Mouse (Mus musculus) left cerebral cortex, adult 18-20 months (tissue): ENCODE results near the gene Mpp6. TPM values are rescaled to one million over a fixed set of nuclear protein-coding genes. Genes with fewer than 3 reads are reported as not detected.

ENCODE experiments used
- DNase-seq, 2 experiments: peaks; one replicate each; pipeline ENCODE4 v3.0.0; 2021 to 2022; ENCODE audit warnings: low spot score in 2 of 2, mixed read lengths in 1 of 2
- total RNA-seq, 2 experiments: library from RNA; stranded (reverse); gene quantifications; 2 replicates each; pipeline ENCODE4 v1.2.3; 2021

Mpp6 gene
- total RNA-seq, 2 experiments from 2014 or later, result 83.2 to 85.1 TPM

- DNase-seq, result no peak
Measured at GRCm38 (mm10) chr6:50222986-50223385, 112.9 kb downstream of the Mpp6 start.

GRCm38 (mm10) chr6:50223606-50224005 is 113.6 kb downstream of the Mpp6 start:
- no peak for DNase-seq

- DNase-seq, result no peak
Measured at GRCm38 (mm10) chr6:50225232-50225631, 115.2 kb downstream of the Mpp6 start.

DNA sequence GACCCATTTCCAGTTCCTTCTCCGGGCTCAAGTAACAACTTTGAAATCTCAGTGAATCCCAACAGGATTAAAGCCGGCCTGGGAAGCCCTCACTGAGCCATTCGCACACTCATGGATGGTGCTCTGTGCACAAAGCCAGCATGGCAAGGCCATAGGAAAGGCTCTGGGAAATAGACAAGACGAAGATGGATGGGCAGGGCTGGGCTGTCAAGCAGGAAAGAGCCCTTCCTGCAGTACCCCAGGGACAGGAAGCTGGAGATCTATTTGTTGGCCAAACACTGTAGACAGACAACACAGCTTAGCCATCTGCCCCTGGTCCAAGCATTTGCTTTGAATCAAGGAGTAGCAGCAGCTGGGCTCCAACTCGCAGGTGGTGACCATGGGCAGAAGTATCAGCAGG is 118.1 kb downstream of the Mpp6 start:
- no peak for DNase-seq

DNA sequence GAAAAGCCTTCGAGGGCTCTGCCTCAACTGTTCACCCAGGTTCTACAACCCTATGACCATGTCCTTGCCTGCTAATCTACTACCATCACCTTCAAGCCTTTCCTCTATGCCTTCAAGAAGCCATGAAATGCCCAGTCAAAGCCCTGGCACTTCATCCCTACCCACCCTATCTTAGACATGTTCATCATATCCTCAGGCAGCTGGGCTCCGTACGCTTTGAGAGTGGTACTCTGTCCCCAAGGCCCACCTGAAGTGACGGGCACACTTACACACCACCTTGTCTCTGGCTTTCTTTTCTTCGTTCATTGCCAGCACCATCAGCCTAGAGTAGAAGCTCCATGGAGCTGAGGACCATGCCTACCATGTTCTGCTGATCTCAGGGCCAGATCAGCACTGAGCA is 121.2 kb downstream of the Mpp6 start:
- DNase-seq, result no peak

DNA sequence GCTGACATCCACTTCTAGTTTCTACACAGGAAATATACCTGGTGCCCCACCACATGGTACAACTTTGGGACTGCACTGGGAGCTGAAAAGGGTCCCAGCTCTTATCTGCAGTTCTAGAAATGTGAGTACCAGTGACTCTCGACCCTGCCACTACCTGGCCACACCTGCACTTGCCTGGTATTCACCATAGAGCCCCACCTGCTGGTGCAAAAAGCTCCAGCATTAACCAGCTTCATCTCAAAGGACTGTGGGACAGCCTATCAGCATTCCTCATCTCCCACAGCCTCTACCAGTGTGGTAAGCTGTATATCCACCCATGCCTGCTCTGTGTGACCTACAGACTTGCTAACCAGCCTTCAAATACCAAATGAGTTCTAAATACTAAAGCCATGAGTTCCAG is 122.9 kb downstream of the Mpp6 start:
- DNase-seq, result no peak

GRCm38 (mm10) chr6:50237963-50238362 is 127.9 kb downstream of the Mpp6 start:
- no peak for DNase-seq

DNA sequence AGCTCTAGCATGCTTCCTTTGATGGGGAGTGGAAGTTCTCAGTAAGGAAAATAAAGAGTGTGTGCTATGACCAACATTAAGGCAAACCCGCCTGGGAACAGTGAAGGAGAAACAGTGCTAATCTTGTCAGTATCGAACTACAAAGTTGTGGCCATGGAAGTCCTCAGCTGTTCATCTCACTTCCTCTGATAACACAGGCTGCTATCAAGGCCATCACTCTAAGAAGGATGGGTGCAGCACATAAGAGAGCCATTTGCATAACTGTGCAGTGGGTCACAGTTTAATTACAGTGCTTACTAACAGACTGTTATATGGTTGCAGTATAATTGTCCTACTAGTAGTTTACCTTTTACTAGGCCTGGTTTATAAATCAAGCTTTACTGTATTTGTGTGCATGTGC is 129.9 kb downstream of the Mpp6 start:
- no peak for DNase-seq

DNA sequence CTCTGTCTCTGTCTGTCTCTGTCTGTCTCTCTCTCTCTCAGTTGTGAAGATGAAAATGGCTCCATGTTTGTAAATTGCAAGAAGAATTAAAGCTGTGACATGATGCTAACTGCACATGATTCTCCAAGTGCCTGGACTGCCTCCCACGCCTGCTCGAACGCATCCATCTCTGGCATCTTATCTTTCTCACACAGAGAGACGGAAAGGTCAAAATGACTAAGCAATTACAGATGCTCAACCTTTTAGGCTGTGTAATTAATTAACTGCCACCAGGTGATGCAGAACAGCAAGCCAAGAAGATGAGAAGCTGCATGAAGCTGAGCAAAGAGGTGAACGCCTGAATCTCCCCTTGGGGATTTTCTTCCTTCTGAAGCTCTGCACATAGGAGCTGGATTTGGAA is 130.4 kb downstream of the Mpp6 start:
- DNase-seq, result no peak

DNA sequence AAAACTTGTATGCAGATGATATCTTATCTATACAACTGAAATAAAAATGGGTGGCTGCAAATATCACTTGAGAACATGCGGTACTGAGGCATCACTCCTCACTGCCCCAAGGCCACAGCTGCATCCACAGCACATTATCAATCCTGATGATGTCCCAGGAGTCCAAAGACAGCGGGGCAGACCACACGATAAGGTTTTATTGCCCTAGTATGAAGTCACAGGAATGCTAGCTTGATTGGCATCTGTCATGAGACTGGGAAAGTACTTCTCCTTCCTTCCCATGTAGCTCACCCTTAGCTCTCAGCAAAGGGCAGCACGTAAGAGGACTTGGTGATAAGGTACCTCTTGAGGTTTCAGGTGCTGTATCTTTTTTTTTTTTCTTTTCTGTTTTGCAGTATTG is 134.1 kb downstream of the Mpp6 start:
- no peak for DNase-seq

GRCm38 (mm10) chr6:50244967-50245366 is 134.9 kb downstream of the Mpp6 start:
- DNase-seq, result no peak

DNA sequence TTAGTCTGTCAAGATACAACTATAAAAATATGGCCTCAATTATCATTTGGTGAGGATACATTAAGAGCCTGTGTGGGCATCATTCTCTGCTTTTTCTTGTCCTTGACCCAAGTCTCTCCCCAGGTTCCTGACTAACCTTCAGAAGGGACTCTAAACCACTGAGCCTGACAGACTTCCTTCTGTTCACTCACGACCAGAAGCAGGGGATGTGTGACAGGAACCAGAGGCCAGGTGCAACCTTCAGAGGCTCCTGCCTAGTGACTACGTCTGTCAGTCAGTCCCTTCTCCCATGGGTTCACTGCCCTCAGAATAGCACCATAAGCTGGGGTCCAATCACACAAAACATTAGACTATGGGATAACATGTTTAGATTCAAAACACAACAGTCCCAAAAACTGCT is 137.3 kb downstream of the Mpp6 start:
- no peak for DNase-seq

- DNase-seq, result no peak
Measured at GRCm38 (mm10) chr6:50247791-50248190, 137.8 kb downstream of the Mpp6 start.

Other genes starting within 250 kb of the Mpp6 start
- gene Gsdme, start 153.6 kb downstream of the Mpp6 start, total RNA-seq, result 10 to 100 TPM; 12.3 to 12.4 TPM